Mouse (Mus musculus) T-cell, adult 2 months (primary cell): ENCODE results near the gene Trpm1.
A peak's percentile ranks its signal among the peaks of the same experiment; 100 is the strongest.

ENCODE experiments used
- DNase-seq: peaks from one replicate; pipeline ENCODE4 v3.0.0; 2022; ENCODE audit warnings: low spot score

The Trpm1 gene

DNA sequence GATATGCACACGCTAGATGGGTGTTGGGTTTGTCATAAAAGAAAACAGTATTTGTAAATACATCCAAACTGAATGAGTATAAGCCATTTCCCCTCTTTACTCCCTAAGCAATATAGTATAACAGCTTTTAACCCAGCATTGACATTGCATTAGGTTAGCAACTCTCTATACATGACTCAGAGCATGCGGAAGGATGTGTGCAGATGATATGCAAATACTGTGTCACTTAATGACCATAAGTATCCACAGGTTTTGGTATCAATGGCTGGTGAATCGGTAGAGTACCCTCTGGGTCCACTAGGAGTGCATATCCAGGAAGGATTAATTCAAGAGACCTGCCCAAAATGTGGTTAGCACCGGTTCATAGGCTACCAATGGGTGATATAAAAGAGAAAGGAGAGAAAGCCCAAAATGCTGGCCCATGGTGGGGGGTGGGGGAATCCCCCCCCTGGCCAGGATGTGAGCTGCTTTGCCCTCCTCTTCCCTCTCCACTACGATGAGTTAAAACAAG is 80.7 kb downstream of the Trpm1 start:
- no peak for DNase-seq

DNA sequence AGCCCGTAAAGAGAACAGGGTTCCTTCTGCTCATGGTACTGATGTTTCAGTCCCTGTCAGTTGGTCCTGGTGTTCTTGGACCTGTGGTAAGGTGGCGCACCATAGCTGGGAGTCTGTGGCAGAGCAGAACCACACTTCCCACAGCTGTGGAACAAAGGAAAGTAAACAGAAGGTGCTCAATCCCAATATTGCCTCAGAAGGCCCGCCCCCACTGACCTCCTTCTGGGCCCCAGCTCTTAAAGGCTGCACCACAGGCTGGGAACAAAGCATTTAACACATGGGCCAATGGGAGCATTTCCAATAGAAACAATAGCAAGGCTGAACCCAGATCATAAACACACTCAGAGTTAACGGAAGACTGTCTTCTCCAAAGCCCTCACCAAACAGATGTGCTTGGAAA is 82.9 kb downstream of the Trpm1 start:
- DNase-seq, result no peak

DNA sequence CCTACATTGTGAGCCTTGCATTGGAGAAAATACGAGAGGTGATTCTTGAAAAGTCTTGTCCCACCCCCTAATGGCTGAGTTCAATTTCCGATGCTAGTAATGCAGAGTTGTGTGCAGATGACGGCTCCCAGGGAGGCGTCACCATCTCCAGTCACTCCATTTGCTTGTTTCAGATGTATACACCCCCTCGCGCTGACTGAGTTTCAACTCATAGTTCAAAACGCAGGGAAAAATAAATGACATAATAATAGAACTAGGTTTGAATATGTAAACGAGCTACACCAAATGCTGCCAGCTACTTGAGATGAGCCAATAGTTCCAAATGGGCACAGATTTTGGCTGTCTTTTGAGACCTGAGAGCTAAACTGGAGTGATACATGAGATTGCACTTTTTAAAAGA is 84.1 kb downstream of the Trpm1 start:
- no peak for DNase-seq

DNA sequence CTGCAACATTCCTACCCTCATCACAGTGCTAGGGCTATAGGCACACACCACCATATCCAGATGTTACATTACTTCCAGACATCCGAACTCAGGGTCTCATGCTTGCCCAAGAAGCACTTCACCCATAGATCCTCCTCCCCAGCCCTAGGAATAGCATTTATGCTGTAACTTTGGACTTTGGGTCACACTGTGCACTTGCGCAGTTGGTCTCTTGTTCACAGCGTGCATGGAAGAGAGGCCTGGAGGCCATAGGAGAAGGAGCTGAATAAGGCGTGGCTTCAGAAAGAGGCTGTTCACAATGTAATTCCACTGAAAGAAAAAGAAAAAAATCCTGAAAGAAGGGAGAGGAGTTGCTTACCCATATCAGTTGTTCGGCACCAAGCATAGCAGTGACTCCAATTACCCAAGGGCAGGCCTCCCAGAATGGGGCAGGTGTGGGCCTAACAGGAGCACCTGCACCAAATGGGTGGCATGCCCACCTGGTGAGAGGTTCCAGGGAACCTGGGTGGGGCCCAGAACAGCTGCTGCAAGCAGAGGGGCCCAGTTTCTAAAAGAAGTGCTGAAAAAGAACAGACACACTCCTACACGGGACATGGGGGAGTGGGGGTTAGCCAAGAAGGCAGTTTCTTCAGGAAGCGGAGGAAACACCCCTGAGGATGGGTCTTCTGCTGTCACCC is 84.9 kb downstream of the Trpm1 start:
- DNase-seq, result no peak

DNA sequence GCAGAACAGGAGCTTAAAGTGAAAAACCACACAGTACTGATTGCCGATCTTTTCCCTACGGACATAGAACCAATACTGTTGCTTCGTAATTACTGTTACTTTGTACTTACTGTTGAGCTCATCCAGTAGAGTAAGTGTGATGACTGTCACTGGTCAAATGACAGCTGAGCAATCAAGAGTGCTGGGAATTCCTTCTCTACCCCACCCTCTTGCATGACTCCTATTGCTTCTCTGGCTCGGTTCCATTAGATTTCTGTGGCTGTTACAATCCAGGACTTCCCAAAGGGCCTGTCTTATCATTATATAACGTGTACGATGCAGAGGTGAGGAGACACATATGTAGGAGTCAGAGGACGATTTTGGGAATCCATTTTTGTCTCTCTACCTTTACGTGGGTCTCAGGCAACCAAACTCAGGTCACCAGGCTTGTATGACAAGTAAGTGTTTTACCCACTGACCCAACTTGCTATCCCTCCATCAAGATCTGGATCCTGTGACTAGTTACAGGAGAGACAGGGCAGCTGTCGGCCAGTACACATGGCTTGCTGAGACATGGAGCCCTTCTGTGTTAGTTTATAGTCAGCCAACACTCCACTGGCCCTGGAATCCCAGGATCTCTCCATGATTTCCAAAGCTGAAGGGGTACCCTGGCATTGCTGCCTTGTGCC is 85.6 kb downstream of the Trpm1 start:
- DNase-seq, result no peak

DNA sequence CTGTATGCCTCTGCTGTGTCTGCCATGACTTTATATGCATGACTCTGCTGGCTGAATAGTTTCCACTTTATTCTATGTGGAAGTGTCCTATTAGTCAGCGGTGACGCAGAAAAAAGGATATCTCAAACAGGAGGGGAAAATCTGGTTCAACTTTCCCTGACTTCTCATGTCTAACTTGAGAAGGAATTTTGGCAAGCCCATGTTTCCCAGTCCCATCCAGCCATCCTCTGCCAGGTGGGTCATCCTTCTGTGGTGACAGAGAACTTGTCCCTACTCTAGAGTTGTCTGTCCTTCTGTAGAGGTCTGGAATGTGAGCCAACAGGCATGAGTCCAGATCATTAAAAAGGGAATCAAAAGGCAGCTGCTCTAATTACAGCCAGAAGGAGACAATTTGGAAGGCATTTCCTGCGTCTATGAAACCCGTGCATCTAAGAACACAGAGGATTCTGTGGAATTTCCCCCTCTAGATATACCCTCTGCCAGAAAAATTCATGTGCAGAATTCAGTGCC is 86.2 kb downstream of the Trpm1 start:
- no peak for DNase-seq

DNA sequence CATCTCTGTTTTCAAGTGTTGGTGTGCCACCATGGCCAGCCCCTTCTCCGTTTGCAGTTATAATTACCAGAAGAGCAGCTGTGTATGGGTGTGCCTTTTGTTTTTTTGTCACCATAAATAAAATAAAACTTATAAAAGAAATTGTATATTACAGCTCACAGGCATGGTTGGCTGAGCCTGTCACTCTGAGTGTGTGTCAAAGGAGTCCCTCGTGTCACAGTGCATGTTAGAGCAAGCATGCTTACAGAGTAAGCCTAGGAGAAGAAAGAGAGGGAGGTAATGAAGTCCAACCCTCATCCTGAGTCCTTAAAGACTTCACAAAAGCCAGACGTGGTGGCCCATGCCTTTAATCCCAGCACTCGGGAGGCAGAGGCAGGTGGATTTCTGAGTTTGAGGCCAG is 88.8 kb downstream of the Trpm1 start:
- DNase-seq, result no peak

DNA sequence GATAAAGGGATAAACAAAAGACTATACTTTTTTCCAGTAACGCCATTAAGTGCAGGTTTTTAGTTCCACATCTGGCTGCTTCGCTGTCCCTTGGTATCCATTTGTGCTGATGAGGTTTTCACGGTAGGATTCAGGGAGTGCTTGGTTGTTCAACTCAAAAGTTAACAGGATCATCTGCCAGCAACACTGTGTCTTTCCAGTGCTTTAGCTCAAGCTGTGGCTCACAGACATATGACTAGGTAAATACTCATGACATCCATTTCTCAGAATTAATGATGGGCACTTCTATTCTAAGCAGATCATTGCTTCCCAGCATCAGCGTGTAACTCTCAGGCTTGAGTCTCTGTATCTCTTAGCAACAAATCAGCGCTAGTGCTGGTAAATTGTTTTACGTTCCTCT is 90.7 kb downstream of the Trpm1 start:
- no peak for DNase-seq

DNA sequence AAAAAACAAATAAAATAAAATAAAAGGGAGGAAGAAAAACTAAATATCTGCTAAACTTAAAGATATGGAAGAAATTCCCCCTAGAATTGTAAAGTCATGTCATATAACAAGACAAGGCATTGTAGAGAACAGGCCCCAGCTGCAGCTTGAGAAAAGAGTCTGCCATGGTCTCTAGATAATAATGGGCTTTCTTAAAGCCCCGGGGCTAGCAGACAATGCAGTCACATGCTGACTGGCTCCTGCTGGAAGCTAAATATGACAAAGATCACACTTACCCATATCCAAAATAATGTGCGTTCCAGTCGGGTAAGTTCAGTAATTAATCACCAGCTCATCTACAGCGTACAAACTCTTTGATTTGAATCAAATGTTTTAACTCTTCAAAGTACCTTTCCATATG is 93.1 kb downstream of the Trpm1 start:
- DNase-seq, result no peak

DNA sequence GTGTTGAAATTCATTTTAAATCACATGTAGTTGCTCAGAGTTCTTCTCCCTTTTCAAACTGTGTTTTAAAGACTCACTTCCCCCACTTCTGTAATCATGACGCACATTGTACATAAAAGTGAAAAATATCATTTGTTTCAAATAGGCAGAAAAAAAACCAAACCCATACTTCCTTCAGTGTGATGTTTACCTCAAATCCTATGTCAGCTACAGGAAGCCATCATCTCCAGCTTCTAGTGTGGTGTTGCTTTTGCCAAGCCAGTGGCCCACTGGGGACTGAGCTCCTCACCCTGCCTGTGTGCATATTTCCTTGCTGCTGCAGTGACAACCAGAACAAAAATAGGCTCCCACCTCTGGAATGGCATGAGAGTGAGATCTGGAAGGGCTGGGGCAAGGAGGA is 94.7 kb downstream of the Trpm1 start:
- DNase-seq, result peak; percentile 59

DNA sequence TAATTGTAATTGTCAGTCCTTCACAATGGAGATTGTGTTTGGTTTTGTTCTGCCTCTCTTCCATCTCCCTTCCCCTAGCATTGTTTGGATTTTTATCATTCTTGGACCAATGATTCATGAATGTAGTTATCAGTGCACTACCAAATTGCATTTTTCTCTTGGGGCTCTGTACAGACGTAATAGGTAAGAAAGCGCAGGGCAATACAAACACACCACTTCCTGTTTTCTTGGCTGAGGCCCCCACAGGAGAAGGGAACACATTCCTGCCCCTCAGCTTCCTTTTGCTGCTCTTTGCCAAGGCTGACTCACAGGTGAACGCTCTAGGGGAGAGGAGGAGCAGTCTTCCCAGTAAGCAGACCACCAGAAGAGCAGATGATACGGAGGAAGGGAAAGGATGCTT is 96.1 kb downstream of the Trpm1 start:
- peak; percentile 61 for DNase-seq

DNA sequence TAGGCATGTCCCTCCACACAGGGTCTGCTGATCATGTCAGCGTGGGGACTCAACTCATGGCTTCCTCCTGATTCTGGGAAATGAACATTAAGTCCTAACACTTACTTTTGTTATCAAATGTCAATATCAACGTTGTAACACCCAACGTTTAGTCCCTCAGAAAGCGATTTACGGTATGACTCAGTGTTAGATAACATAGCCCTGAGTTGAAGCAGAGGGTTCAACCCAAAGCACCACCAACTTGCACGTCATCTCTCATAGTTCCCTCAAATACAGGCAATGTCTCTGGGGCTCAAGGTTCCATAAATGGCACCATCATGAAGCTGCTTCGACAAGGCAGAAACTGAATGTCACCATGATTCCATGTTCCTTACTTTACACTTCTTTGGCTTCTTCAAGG is 96.8 kb downstream of the Trpm1 start:
- DNase-seq, result no peak

DNA sequence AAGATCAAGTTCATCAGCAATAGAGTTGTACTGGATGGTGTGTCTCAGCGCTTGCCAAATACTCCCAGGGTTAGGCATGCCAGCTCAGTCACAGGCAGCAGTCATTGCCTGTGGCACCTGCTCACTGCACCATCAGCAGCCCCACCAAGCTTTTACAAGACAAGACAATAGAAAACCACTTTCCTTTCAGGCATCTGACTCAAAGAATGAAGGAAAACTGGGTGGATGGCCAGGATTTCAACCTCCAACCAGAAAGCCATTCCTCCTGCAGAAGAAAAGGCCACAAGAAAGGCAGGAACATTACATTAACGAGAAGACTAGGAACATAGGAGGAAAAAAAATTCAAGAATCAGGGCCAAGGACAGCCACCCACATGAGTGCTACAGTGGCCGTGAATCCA is 100.1 kb downstream of the Trpm1 start:
- no peak for DNase-seq

DNA sequence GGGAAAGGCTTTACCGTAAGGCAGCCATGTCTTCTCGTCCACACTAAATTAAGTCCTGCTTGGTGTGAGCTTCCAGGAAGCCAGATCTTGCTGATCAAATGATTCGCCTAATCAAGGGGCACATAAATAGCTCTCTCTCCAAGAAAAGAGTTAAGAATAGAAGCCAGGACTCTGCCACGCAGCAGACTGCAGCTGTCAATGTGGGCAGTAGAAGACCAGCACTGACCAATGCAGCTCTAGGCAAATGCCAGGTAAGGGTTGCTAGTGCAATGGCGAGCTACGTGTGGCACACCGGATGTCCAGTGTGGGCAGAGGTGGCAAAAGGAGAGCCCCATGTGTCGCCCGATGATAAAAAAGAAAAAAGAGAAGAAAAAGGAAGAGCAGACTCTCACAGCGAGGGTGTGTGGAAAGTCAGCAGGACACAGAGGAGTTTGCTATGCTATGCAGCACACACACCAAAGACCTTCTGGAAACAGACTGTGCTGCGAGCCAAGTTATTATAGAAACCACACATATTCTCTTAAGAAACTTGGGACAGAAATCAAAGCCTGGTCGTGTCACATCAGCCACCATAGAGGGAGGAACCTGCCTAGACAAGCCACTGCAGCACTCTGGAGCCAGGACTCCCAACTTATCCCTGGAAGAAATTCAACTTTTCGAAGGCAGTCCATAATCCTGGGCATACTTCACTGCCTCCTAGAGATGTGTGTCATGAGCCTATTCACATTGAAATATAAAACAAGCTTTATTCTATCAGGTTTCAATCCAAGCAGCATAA is 112.1 kb downstream of the Trpm1 start:
- DNase-seq, result no peak

DNA sequence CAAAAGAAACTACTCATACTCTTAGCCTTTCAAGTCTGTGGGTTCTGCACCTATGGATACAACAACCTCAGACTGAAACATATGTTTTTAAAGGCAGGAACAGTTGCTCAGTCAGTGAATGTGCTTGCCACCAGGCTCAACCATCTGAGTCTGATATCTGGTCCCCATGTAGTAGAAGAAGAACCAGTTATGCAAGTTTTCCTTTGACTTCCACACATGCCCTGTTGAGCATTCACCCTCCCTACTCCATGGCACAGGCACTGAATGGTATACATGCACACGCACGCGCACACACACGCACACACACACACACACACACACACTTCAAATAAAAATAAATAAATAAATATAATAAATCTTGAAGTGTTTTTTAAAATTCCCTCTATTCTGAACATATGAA is 113.0 kb downstream of the Trpm1 start:
- no peak for DNase-seq

DNA sequence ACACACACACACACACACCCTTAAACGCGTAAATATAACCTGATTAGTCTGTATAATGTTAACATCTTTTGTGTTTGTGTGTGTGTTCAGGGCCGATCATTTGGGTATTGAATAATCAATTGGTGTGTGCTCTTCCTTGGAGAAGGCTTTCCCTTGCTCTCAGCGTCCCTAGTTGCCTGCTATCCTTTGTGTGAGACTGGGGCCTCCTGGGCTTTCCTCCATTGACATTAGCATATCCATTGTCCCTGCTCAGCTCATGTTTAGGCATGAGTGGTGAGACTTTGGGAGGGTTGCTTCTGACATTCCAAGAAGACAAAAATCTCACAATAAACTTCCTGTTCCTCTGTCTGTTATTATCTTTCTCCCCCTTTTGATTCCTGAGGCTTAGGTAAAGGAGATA is 118.3 kb downstream of the Trpm1 start:
- no peak for DNase-seq

DNA sequence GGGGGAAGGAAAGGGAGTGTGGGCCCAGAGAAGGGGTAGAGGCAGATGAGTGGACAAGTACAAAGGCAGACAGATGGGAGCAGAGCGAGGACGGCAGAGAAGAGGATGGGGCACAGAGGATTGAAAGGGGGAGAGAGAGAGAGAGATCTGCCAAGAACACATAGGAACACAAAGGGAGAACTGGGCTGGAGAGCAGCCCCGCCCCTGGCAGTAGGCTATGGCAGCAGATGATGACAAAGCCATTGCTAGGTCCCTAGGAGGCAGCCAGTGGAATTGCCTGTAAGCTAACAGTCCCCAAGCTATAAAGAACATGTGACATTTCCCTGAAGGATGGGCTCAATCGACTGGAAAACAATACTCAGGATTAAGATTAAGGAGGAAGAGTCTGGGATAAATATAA is 121.9 kb downstream of the Trpm1 start:
- DNase-seq, result no peak

DNA sequence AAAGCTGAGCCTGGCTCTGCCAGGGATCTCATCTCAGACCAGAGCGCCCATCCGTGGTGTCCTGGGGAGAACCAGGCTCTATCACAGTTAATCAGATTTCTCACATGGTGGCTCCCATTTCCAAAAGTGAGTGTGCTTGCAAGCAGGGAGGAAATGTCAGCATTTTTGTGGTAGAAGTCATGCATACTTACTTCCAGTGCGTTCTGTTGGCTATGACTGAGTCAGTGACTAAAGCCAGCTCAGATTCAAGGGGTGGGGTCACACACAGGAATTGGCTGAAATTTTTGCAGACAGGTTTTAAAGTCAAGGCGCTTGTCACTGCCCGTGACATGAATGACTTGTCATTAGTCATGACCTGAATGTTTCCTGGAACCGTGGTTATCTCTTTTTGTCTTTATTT is 123.3 kb downstream of the Trpm1 start:
- DNase-seq, result no peak

DNA sequence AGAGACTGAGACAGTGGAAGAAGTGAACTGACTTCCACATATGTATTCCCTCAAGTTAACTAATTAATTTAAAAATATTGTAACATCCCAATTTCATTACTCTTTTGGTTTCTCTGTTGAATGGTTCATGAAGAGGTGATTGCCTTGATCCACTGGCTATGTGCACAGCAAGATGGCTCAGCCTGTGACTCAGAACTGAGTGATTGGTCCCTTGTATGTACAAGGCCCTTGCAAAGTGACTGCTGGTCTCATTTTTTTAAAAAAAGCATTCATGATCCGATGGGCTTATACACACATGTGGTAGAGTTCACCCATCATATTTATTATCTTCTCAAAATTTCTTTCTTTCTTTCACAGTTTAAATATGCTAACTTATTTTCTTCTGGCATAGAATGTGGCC is 124.9 kb downstream of the Trpm1 start:
- DNase-seq, result no peak

DNA sequence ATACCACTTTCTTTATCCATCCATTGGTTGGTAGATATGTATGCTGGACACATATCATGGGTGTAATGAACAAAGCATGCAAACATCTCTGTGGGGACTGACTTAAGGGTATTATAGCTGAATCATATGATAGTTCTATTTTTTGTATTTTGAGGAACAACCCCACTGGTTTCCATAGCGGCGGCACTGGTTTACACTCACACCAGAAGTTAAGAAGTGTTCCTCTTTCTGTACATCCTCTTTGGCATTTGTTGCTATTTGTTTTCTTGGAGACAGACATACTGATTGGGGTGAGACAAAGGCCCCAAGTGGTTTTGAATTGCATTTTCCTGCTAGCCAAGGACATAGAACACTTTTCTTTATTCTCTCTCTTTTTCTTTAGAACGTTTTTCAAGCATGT is 125.9 kb downstream of the Trpm1 start:
- no peak for DNase-seq

DNA sequence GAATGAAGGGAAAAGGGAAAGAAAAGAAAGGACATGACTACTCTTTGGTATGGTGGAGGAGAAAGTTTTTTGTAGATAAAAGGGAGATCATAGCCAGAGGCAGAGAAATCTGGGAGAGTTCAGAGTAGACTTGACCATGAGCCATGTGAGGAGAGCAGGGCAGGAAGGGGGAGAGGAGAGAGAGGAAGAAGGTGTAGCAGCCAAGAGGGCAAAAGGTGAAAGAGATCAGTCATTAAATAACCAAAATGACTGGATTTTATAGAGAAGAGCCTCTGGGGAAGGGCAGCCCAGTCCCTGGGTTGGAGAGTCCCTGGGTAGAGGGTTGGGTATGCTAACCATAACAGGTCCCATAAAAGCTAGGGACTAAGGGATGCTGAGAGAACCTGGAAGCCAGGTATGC is 132.9 kb downstream of the Trpm1 start:
- DNase-seq, result no peak

DNA sequence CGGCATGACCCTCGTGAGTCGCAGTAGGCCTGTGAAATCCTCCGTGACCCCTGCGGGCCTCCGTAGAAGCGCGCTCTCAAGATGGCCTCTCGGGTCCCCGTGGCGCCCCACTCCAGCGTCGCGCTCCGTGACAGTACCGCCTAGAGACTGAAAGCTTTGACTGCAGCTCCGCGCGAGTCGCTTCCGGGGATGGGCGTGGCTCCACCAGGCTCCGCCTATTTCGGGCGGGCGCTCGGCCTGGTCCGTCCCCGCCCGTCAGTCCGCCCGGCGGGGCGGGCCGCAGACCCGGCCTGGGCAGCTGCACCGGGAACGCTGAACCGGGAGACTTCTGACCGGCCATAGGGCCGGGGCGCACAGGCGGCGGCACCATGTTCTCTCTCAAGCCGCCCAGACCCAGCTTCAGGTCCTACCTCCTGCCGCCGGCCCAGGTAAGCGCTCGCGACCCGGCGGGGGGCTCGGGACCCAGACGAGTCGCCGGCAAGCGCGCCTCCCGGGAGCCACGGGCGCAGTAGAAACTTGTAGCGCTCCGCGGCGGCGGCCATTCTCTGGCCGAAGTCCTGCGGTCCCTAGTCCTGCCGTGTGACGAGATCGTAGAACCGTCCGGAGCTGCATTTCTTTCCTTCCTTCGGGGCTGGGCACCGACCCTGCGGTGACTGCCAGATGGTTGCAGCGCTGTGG is 133.9 kb downstream of the Trpm1 start, which contains the start of gene Mtmr10:
Gene Mtmr10, plus strand, starts transcription at position 240 of the 678 bp plus-strand sequence.
- peak; percentile 95 for DNase-seq
